Mouse (Mus musculus) CH12.LX (cell line): ENCODE measurements around the gene Aspdh. TPM values are rescaled to one million over a fixed set of nuclear protein-coding genes. Genes with fewer than 3 reads are reported as not detected.

Experiments
- DNase-seq: peaks from one replicate; pipeline ENCODE4 v3.0.0-alpha.2; 2013; ENCODE audit errors: extremely low read depth
- H3K27ac ChIP-seq: 2 replicates; pipeline ENCODE4 v1.5.1; 2012; ENCODE audit warnings: low read depth, mild to moderate bottlenecking, control low read depth, moderate library complexity; ENCODE audit not compliant: insufficient read depth
- H3K27me3 ChIP-seq: replicated peaks from 2 replicates; pipeline ENCODE3; 2012; ENCODE audit warnings: inconsistent platforms
- H3K36me3 ChIP-seq, 2 experiments: replicated peaks in 1 of 2; 2 replicates each; pipeline versions ENCODE3 to v1.6.1; 2012; ENCODE audit warnings: inconsistent platforms in 1 of 2, low read length in 1 of 2, mild to moderate bottlenecking in 1 of 2, mixed read lengths in 1 of 2, moderate library complexity in 1 of 2; ENCODE audit not compliant: control insufficient read depth in 1 of 2, insufficient read depth in 1 of 2
- H3K4me1 ChIP-seq, 2 experiments: 2 replicates each; pipeline ENCODE4 v1.6.1; 2012; ENCODE audit warnings: inconsistent platforms in 1 of 2, moderate library complexity in 1 of 2; ENCODE audit not compliant: insufficient read depth in 2 of 2, control insufficient read depth in 1 of 2
- H3K4me2 ChIP-seq: 2 replicates; pipeline ENCODE4 v1.6.1; 2012; ENCODE audit warnings: low read depth, mild to moderate bottlenecking, control low read depth; ENCODE audit not compliant: poor library complexity, insufficient read depth, severe bottlenecking
- H3K4me3 ChIP-seq, 3 experiments: fragments of 150-350 bp in 1 of 3; sonication (generic) in 1 of 3; replicated peaks in 1 of 3; 2 replicates each; pipeline versions ENCODE3 to v1.5.1; 2011 to 2012; ENCODE audit warnings: low read depth in 2 of 3, low read length in 2 of 3, mild to moderate bottlenecking in 2 of 3, moderate library complexity in 2 of 3, control low read depth in 1 of 3, improper control_type of control experiment in 1 of 3, inconsistent platforms in 1 of 3, mixed read lengths in 1 of 3; ENCODE audit not compliant: poor library complexity in 1 of 3
- H3K79me2 ChIP-seq: replicated peaks from 2 replicates; pipeline ENCODE4 v1.6.1; 2012; ENCODE audit warnings: mild to moderate bottlenecking, moderate library complexity; ENCODE audit not compliant: control insufficient read depth, poor library complexity, insufficient read depth, severe bottlenecking; ENCODE audit errors: extremely low read depth
- H3K9ac ChIP-seq: 2 replicates; pipeline ENCODE4 v1.6.1; 2012; ENCODE audit warnings: low read depth, mild to moderate bottlenecking, control low read depth, moderate library complexity; ENCODE audit not compliant: insufficient read depth
- H3K9me3 ChIP-seq: replicated peaks from 2 replicates; pipeline ENCODE3; 2012; ENCODE audit warnings: low read length, inconsistent platforms, mixed read lengths
- BHLHE40 ChIP-seq: IDR thresholded peaks from 2 replicates; pipeline ENCODE4 v1.6.1; 2011; ENCODE audit warnings: mild to moderate bottlenecking, low read depth, low read length, improper control_type of control experiment
- CHD2 ChIP-seq: IDR thresholded peaks from 2 replicates; pipeline ENCODE4 v1.6.1; 2011; ENCODE audit warnings: low read length, improper control_type of control experiment
- ELF1 ChIP-seq: IDR thresholded peaks from 2 replicates; pipeline ENCODE4 v1.6.1; 2014; ENCODE audit warnings: low read depth, mild to moderate bottlenecking, inconsistent platforms, low read length, improper control_type of control experiment
- EP300 ChIP-seq: IDR thresholded peaks from 2 replicates; pipeline ENCODE4 v1.6.1; 2011; ENCODE audit warnings: low read length, improper control_type of control experiment
- HCFC1 ChIP-seq: IDR thresholded peaks from 2 replicates; pipeline ENCODE4 v1.6.1; 2012; ENCODE audit warnings: low read depth, mild to moderate bottlenecking, inconsistent platforms, low read length, improper control_type of control experiment
- IRF4 ChIP-seq: IDR thresholded peaks from 2 replicates; pipeline ENCODE4 v1.6.1; 2014; ENCODE audit warnings: low read depth, mild to moderate bottlenecking, inconsistent platforms, low read length, improper control_type of control experiment
- JUN ChIP-seq: IDR thresholded peaks from 2 replicates; pipeline ENCODE4 v1.6.1; 2011; ENCODE audit warnings: low read depth, mild to moderate bottlenecking, low read length, improper control_type of control experiment, moderate library complexity; ENCODE audit not compliant: insufficient read depth
- KAT2A ChIP-seq: IDR thresholded peaks from 2 replicates; pipeline ENCODE4 v1.6.1; 2012; ENCODE audit warnings: low read length, improper control_type of control experiment, inconsistent platforms; ENCODE audit not compliant: insufficient replicate concordance
- MAX ChIP-seq: IDR thresholded peaks from 2 replicates; pipeline ENCODE4 v1.6.1; 2011; ENCODE audit warnings: low read length, improper control_type of control experiment
- MXI1 ChIP-seq: IDR thresholded peaks from 2 replicates; pipeline ENCODE4 v1.6.1; 2011; ENCODE audit warnings: mild to moderate bottlenecking, low read depth, low read length, improper control_type of control experiment
- NELFE ChIP-seq: IDR thresholded peaks from 2 replicates; pipeline ENCODE4 v1.6.1; 2011; ENCODE audit warnings: low read depth, low read length, improper control_type of control experiment
- NRF1 ChIP-seq: IDR thresholded peaks from 2 replicates; pipeline ENCODE4 v1.6.1; 2014; ENCODE audit warnings: low read depth, mild to moderate bottlenecking, inconsistent platforms, low read length, improper control_type of control experiment, moderate library complexity
- PAX5 ChIP-seq: IDR thresholded peaks from 2 replicates; pipeline ENCODE4 v1.6.1; 2012; ENCODE audit warnings: low read length, inconsistent platforms, mixed read lengths
- RCOR1 ChIP-seq: conservative IDR thresholded peaks from 2 replicates; pipeline ENCODE4 v1.6.1; 2012; ENCODE audit warnings: low read depth, mild to moderate bottlenecking, inconsistent platforms, low read length, improper control_type of control experiment
- SIN3A ChIP-seq: IDR thresholded peaks from 2 replicates; pipeline ENCODE4 v1.6.1; 2012; ENCODE audit warnings: low read length, improper control_type of control experiment, inconsistent platforms
- SMC3 ChIP-seq: IDR thresholded peaks from 2 replicates; pipeline ENCODE4 v1.6.1; 2011; ENCODE audit warnings: low read depth, low read length, improper control_type of control experiment
- TBP ChIP-seq: conservative IDR thresholded peaks from 2 replicates; pipeline ENCODE4 v1.6.1; 2011; ENCODE audit warnings: low read depth, low read length, improper control_type of control experiment
- TCF12 ChIP-seq: IDR thresholded peaks from 2 replicates; pipeline ENCODE4 v1.6.1; 2014; ENCODE audit warnings: low read depth, mild to moderate bottlenecking, inconsistent platforms, low read length, improper control_type of control experiment
- UBTF ChIP-seq: IDR thresholded peaks from 2 replicates; pipeline ENCODE4 v1.6.1; 2012; ENCODE audit warnings: low read depth, mild to moderate bottlenecking, inconsistent platforms, low read length, improper control_type of control experiment, moderate library complexity
- USF1 ChIP-seq: IDR thresholded peaks from 2 replicates; pipeline ENCODE4 v1.6.1; 2014; ENCODE audit warnings: low read depth, mild to moderate bottlenecking, inconsistent platforms, low read length, improper control_type of control experiment
- ZC3H11A ChIP-seq: IDR thresholded peaks from 2 replicates; pipeline ENCODE4 v1.6.1; 2012; ENCODE audit warnings: low read depth, mild to moderate bottlenecking, inconsistent platforms, low read length, improper control_type of control experiment
- ZMIZ1 ChIP-seq: IDR thresholded peaks from 2 replicates; pipeline ENCODE4 v1.6.1; 2012; ENCODE audit warnings: low read depth, mild to moderate bottlenecking, inconsistent platforms, low read length, improper control_type of control experiment
- ZNF384 ChIP-seq: IDR thresholded peaks from 2 replicates; pipeline ENCODE4 v1.6.1; 2012; ENCODE audit warnings: low read depth, low read length, improper control_type of control experiment, inconsistent platforms
- dilution Hi-C: fragments of 300-500 bp; cut with MboI; formaldehyde crosslinking; loops from 2 replicates; pipeline ENCODE4 v1.14.3; 2020; ENCODE audit warnings: low sequenced_read_pairs; ENCODE audit not compliant: extremely low pct_unique_long_range_greater_than_20kb, extremely low pct_ligation_motif_present
- in situ Hi-C: fragments of 300-500 bp; cut with MboI; formaldehyde crosslinking; loops from 3 replicates; pipeline ENCODE4 v1.14.3; 2019; ENCODE audit warnings: low sequenced_read_pairs, low pct_ligation_motif_present, low pct_unique_long_range_greater_than_20kb, mixed read lengths
- polyA plus RNA-seq: library from polyadenylated mRNA; unstranded; fragments of >175 nt; gene quantifications from 2 replicates; pipeline ENCODE4 v1.2.1, GENCODE M21; 2012; ENCODE audit warnings: low read depth; ENCODE audit not compliant: insufficient read length
- total RNA-seq, 2 experiments: library from RNA; depleted of rRNA; stranded (reverse); fragments of 300-350 nt in 1 of 2; fragments of >200 nt in 1 of 2; gene quantifications; 2 replicates each; pipeline ENCODE4 v1.2.3; 2012 to 2014

The Aspdh gene
- total and polyA plus RNA-seq, 3 experiments = not detected

- H3K79me2 ChIP-seq = peaks cover 2% of the 10 kb centered on the region; the same call in 1 of the 2 replicates
- H3K4me2 ChIP-seq = no peak overlapping the region
- peaks cover 32 to 80% of the 10 kb centered on the region in 2 experiments for H3K36me3 ChIP-seq
- peaks cover 0 to 9% of the 10 kb centered on the region in 2 experiments; a peak in 2 of 4 replicates for H3K4me1 ChIP-seq
- H3K4me3 ChIP-seq = no peak overlapping the region
- in situ Hi-C loops = loop anchor here (10.0 kb wide), 1 partner anchor 225 kb away; the partner anchor contains the start of gene Gm15517
- H3K9ac ChIP-seq = no peak overlapping the region
- TF ChIP-seq NRF1 (no peak), PAX5 (no peak), HCFC1 (no peak), MAX (no peak), USF1 (no peak), CHD2 (no peak), EP300 (no peak), ZC3H11A (no peak), UBTF (no peak), TBP (no peak), KAT2A (no peak), ZNF384 (no peak)
- DNase-seq = no peak
- dilution Hi-C loops = no loop called here
- H3K27ac ChIP-seq = no peak overlapping the region
- no peaks in the 10 kb centered on the region for H3K27me3 ChIP-seq
- H3K9me3 ChIP-seq = no peaks in the 10 kb centered on the region
Measured at GRCm38 (mm10) chr7:44490281-44490680, 25.1 kb downstream of the Aspdh start.

- Histone ChIP-seq H3K4me2 (no peak overlapping the region), H3K27me3 (no peaks in the 10 kb centered on the region), H3K9ac (no peak overlapping the region), H3K36me3 (peaks cover 32 to 79% of the 10 kb centered on the region in 2 experiments), H3K27ac (no peak overlapping the region), H3K9me3 (no peaks in the 10 kb centered on the region)
- dilution Hi-C loops = no loop called here
- TF ChIP-seq UBTF = no peak
- TF ChIP-seq TCF12 = no peak
- no peak for TF ChIP-seq ZMIZ1
- no peak for TF ChIP-seq IRF4
- no peak for TF ChIP-seq NELFE
- TF ChIP-seq ELF1 = no peak
- no peak for TF ChIP-seq MXI1
- no peak for TF ChIP-seq RCOR1
- TF ChIP-seq SIN3A = no peak
- no peak for TF ChIP-seq MAX
- no peak for TF ChIP-seq JUN
- TF ChIP-seq SMC3 = no peak
- no peak for TF ChIP-seq EP300
- TF ChIP-seq BHLHE40 = no peak
- no peak for TF ChIP-seq NRF1
- TF ChIP-seq, all 38 proteins: peak for 0
- no peak overlapping the region for H3K4me3 ChIP-seq
- peaks cover 0 to 12% of the 10 kb centered on the region in 2 experiments; a peak in 2 of 4 replicates for H3K4me1 ChIP-seq
- in situ Hi-C loops = loop anchor here (10.0 kb wide), 1 partner anchor 227 kb away; the partner anchor contains the start of gene Gm15517
- H3K79me2 ChIP-seq = peaks cover 8% of the 10 kb centered on the region; the same call in 1 of the 2 replicates
- DNase-seq = no peak
Measured at GRCm38 (mm10) chr7:44491391-44491790, 26.2 kb downstream of the Aspdh start.
